Mouse (Mus musculus) heart, embryonic 11.5 days (tissue): Measurements from ENCODE around the gene Zzz3. TPM values are rescaled to one million over a fixed set of nuclear protein-coding genes. Genes with fewer than 3 reads are reported as not detected.

Experiments used
- ATAC-seq: fragments of 200-750 bp; cut with Nextera tagmentation; replicated peaks from 2 replicates; pipeline ENCODE4 v1.8.0; 2017; ENCODE audit warnings: moderate library complexity; ENCODE audit not compliant: insufficient number of reproducible peaks, low FRiP score, low TSS enrichment
- H3K27ac ChIP-seq: fragments of 300-500 bp; sonication (generic); 2 replicates; pipeline ENCODE4 v1.5.1; 2014; ENCODE audit warnings: mild to moderate bottlenecking, low read depth, low read length
- H3K27me3 ChIP-seq: fragments of 300-500 bp; sonication (generic); 2 replicates; pipeline ENCODE4 v1.6.1; 2014; ENCODE audit warnings: mild to moderate bottlenecking, low read length, mixed read lengths; ENCODE audit not compliant: control insufficient read depth, insufficient read depth
- H3K36me3 ChIP-seq: fragments of 300-500 bp; sonication (generic); 2 replicates; pipeline ENCODE4 v1.6.1; 2014; ENCODE audit warnings: mild to moderate bottlenecking, low read length, moderate library complexity, mixed read lengths; ENCODE audit not compliant: control insufficient read depth, insufficient read depth
- H3K4me1 ChIP-seq: fragments of 300-500 bp; sonication (generic); 2 replicates; pipeline ENCODE4 v1.6.1; 2014; ENCODE audit warnings: low read length; ENCODE audit not compliant: control insufficient read depth, insufficient read depth
- H3K4me2 ChIP-seq: fragments of 300-500 bp; sonication (generic); 2 replicates; pipeline ENCODE4 v1.6.1; 2014; ENCODE audit warnings: mild to moderate bottlenecking, moderate library complexity
- H3K4me3 ChIP-seq: fragments of 300-500 bp; sonication (generic); 2 replicates; pipeline ENCODE4 v1.5.1; 2014; ENCODE audit warnings: low read depth, low read length
- H3K9ac ChIP-seq: fragments of 300-500 bp; sonication (generic); 2 replicates; pipeline ENCODE4 v1.6.1; 2014; ENCODE audit warnings: mild to moderate bottlenecking, low read depth, low read length, moderate library complexity
- H3K9me3 ChIP-seq: fragments of 300-500 bp; sonication (generic); replicated peaks from 2 replicates; pipeline ENCODE4 v1.6.1; 2016; ENCODE audit warnings: low read length; ENCODE audit not compliant: control insufficient read depth
- WGBS: fragments of 180-500 bp; shearing (Covaris S2); extraction: QIAGEN DNeasy Blood & Tissue Kit; methylation state at CpG from one replicate; pipeline ENCODE4 v1.1.7; 2014; ENCODE audit not compliant: insufficient replicate concordance; 5-methylcytosine and 5-hydroxymethylcytosine counted together
- polyA plus RNA-seq: library from polyadenylated mRNA; unstranded; fragments of >200 nt; fragmentation: Nextera tagmentation; extraction: Ambion mirVana; gene quantifications from 2 replicates; pipeline ENCODE4 v1.2.1, GENCODE M21; 2014

The Zzz3 gene
- polyA plus RNA-seq, 1 experiment from 2014 or later = 43.0 TPM

GRCm38 (mm10) chr3:152465338-152465737, 70.1 kb downstream of the Zzz3 start:
- 86% methylated on average over 6 of the region's 6 CpGs for WGBS
- Histone ChIP-seq H3K4me3 (no peak overlapping the region), H3K36me3 (0 out of 2 replicates have a peak, but pooled peaks cover 4% of the 10 kb centered on the region), H3K9me3 (no peaks in the 10 kb centered on the region), H3K4me1 (peaks cover 21% of the 10 kb centered on the region), H3K27me3 (no peaks in the 10 kb centered on the region), H3K9ac (no peak overlapping the region), H3K4me2 (no peak overlapping the region), H3K27ac (no peak overlapping the region)
- ATAC-seq = no peak

GRCm38 (mm10) chr3:152466849-152467248, 71.6 kb downstream of the Zzz3 start:
- Histone ChIP-seq H3K36me3 (0 out of 2 replicates have a peak, but pooled peaks cover under 1% of the 10 kb centered on the region), H3K9me3 (no peaks in the 10 kb centered on the region), H3K27ac (no peak overlapping the region), H3K9ac (no peak overlapping the region), H3K4me2 (no peak overlapping the region), H3K4me1 (peaks cover 17% of the 10 kb centered on the region), H3K4me3 (no peak overlapping the region), H3K27me3 (no peaks in the 10 kb centered on the region)
- WGBS = 60% methylated on average over 9 of the region's 9 CpGs
- no peak for ATAC-seq

DNA sequence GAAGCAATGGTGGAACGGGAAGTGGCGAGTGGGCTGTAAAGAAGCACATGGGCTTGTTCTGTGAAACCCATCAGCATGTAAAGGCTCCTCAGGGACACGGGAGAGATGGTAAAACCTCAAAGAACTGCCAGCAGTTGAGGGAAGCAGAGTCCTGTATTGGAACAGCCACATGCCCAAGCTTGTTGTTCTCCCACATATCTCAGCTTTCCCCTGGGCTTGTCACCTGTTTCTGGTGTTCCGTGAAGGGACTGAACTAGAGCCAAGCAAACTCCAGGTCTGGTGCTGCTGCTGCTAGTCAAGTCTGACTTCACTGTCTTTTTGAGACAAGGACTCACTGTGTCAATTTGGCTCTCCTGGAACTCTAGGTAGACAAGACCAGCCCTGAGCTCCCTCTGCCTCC, 72.0 kb downstream of the Zzz3 start:
- H3K4me2 ChIP-seq = no peak overlapping the region
- H3K9ac ChIP-seq = no peak overlapping the region
- ATAC-seq = no peak
- H3K4me1 ChIP-seq = peaks cover 17% of the 10 kb centered on the region
- H3K36me3 ChIP-seq = no peaks in the 10 kb centered on the region
- H3K4me3 ChIP-seq = no peak overlapping the region
- no peaks in the 10 kb centered on the region for H3K27me3 ChIP-seq
- 71% methylated on average over 4 of the region's 4 CpGs for WGBS
- no peak overlapping the region for H3K27ac ChIP-seq
- H3K9me3 ChIP-seq = no peaks in the 10 kb centered on the region

- Histone ChIP-seq H3K4me3 (no peak overlapping the region), H3K4me1 (peaks cover 17% of the 10 kb centered on the region), H3K4me2 (no peak overlapping the region), H3K27ac (no peak overlapping the region), H3K27me3 (no peaks in the 10 kb centered on the region), H3K9ac (no peak overlapping the region), H3K9me3 (no peaks in the 10 kb centered on the region), H3K36me3 (no peaks in the 10 kb centered on the region)
- 82% methylated on average over 8 of the region's 8 CpGs for WGBS
- ATAC-seq = no peak
These were observed 72.8 kb downstream of the Zzz3 start for GRCm38 (mm10) chr3:152468032-152468431.

DNA sequence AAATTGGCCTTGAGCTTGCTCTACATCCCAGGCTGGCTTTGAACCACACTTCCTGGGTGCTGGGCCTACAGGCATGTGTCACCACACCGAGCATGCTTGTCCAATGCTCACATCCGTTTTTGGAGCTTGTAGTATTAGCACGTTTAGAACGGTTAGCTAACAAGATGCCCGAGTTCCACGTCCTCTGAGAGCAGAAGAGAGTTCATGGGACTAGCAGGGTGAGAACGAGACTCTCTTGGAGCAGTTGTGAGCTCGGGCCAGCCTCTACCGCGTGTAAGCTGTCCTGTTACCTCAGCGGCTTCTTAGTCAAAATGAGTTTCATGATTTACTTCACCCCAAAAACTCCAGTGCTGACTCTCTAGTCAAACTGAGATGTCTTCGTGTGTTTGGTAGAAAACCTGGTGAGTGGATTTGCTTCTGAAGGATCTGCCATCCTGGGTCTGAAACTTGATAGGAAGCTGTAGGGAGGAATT, 73.3 kb downstream of the Zzz3 start:
- no peaks in the 10 kb centered on the region for H3K27me3 ChIP-seq
- H3K36me3 ChIP-seq = no peaks in the 10 kb centered on the region
- no peak overlapping the region for H3K27ac ChIP-seq
- H3K9me3 ChIP-seq = no peaks in the 10 kb centered on the region
- no peak for ATAC-seq
- no peak overlapping the region for H3K4me2 ChIP-seq
- H3K9ac ChIP-seq = no peak overlapping the region
- H3K4me3 ChIP-seq = no peak overlapping the region
- H3K4me1 ChIP-seq = peaks cover 17% of the 10 kb centered on the region
- 84% methylated on average over 12 of the region's 12 CpGs for WGBS

GRCm38 (mm10) chr3:152469423-152470200, 74.3 kb downstream of the Zzz3 start:
- ATAC-seq = no peak
- Histone ChIP-seq H3K4me1 (peaks cover 17% of the 10 kb centered on the region), H3K9me3 (no peaks in the 10 kb centered on the region), H3K9ac (no peak overlapping the region), H3K27ac (no peak overlapping the region), H3K4me3 (no peak overlapping the region), H3K4me2 (no peak overlapping the region), H3K36me3 (no peaks in the 10 kb centered on the region), H3K27me3 (no peaks in the 10 kb centered on the region)
- 61% methylated on average over 18 of the region's 18 CpGs for WGBS

DNA sequence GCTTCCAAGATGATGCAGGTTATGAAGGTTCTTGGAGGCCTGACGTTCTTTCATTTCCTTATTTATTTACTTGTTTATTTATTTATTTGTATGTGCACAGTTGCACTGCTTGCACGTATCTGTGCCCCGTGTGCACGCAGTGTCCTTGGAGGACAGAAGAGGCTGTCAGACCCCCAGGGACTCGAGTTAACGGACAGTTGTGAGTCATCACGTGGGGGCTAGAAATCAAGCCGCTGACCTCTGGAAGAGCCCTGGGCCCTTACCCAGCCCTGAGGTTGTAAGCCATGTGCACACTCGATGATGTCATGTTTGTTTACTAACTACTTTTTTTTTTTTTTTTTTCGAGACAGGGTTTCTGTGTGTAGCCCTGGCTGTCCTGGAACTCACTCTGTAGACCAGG, 75.1 kb downstream of the Zzz3 start:
- Histone ChIP-seq H3K9me3 (no peaks in the 10 kb centered on the region), H3K9ac (no peak overlapping the region), H3K27ac (no peak overlapping the region), H3K27me3 (no peaks in the 10 kb centered on the region), H3K4me2 (no peak overlapping the region), H3K4me1 (peaks cover 17% of the 10 kb centered on the region), H3K36me3 (no peaks in the 10 kb centered on the region), H3K4me3 (no peak overlapping the region)
- WGBS = 73% methylated on average over 10 of the region's 10 CpGs
- no peak for ATAC-seq

- Histone ChIP-seq H3K4me1 (peaks cover 12% of the 10 kb centered on the region), H3K9me3 (no peaks in the 10 kb centered on the region), H3K27ac (no peak overlapping the region), H3K4me2 (no peak overlapping the region), H3K36me3 (no peaks in the 10 kb centered on the region), H3K9ac (no peak overlapping the region), H3K27me3 (no peaks in the 10 kb centered on the region), H3K4me3 (no peak overlapping the region)
- no peak for ATAC-seq
- 83% methylated on average over 16 of the region's 16 CpGs for WGBS
These were observed 77.4 kb downstream of the Zzz3 start for GRCm38 (mm10) chr3:152472676-152473075.
